Mouse (Mus musculus): ENCODE data around the gene Shpk.

GRCm38 (mm10) chr11:73225856-73226255, 26.6 kb downstream of the Shpk start:
- TF ChIP-seq POLR2A (IDR thresholded peaks at IDR 0.05; ENCODE audit: extremely low read depth, insufficient read depth, low read length): no peak
- TF ChIP-seq CTCF (IDR thresholded peaks at IDR 0.05; ENCODE audit: extremely low read depth, insufficient read depth, low read length): no peak

All from cortical plate, adult 2 months (tissue).